ENCODE assay signal across 15 mouse cellular contexts in the genomic region with DNA sequence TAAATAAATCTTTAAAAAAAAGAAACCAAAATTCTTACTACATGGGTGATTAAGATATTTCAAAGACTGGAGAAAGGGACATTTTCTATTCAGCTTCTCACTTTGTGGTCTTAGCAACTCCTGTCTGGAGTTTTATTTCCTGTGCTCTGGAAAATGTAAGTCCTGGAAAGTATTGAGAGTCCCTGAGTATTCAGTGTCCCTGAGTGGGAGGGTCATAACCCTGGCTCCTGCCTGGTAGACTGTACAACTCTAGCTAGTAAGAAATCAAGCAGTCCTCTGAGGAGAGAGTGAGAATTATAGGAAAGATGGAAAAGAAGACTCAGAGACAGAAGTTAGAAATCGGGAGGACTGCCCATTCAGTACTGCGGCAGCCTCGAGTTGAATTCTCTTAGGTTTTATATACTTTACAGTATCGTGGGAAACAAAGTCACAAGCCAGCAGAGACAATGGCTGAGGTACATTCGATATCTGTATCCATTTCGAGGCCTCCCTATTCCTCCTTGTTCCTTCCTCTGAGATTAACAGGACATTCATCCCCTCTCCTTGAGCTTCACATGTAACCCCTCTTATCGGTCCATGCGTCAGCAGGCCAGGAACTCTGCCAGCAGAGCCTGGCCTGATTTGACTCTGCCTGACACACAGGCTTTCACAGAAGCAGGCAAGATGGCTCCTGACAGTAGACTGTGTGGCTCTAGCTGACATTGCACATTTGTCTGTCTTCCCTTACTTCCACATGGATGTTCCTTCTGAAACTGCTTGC. TPM values are rescaled to one million over a fixed set of nuclear protein-coding genes. Genes with fewer than 3 reads are reported as not detected.
DNase-seq lines count a peak whose midpoint lies in the region.
"Had no signal": no experiment of that assay in that cellular context is flagged by ENCODE, and none has a peak within 500 bp of the region (broad histone marks: within the 10 kb centered on the region; RNA-seq: fewer than 3 reads in every experiment).

No protein-coding gene starts in this region.

- H3K4me3 ChIP-seq in embryonic facial prominence, embryonic 10.5 days: no peak overlapping the region
- H3K4me3 ChIP-seq: layer of hippocampus, adult 2 months; midbrain, embryonic 12.5 days had no signal

- WGBS in embryonic facial prominence, embryonic 10.5 days: 90% methylated on average over 8 of the region's 8 CpGs

- no peaks in the 10 kb centered on the region for H3K9me3 ChIP-seq in embryonic facial prominence, embryonic 10.5 days
- H3K9me3 ChIP-seq: midbrain, embryonic 12.5 days had no signal

- intact Hi-C loops in heart, postnatal 25 days (cut with DNase I): no loop called here

- no peak overlapping the region for H3K27ac ChIP-seq in embryonic facial prominence, embryonic 10.5 days (replicated peaks)
- H3K27ac ChIP-seq: layer of hippocampus, adult 2 months; midbrain, embryonic 12.5 days had no signal

- DNase-seq in ovary, postnatal 36 days (ENCODE audit: low spot score): peak; percentile 40
- DNase-seq in ovary, postnatal 10 days (ENCODE audit: low spot score): no peak
- peak; percentile 73 for DNase-seq in heart, adult 8-10 months (ENCODE audit: low spot score)
- DNase-seq in heart, postnatal 25 days (ENCODE audit: low spot score): peak; percentile 63
- DNase-seq in embryonic facial prominence, embryonic 10.5 days (ENCODE audit: low spot score): no peak
- DNase-seq in Muller cell, postnatal 12 days (ENCODE audit: inconsistent ontology term): no peak
- DNase-seq in spleen, postnatal 4 days (ENCODE audit: low spot score in 2 of 2): no peak
- DNase-seq: cerebellum, postnatal 36 days; kidney, adult 11 months; right cerebral cortex, adult 18-20 months had no signal

- H3K27me3 ChIP-seq in embryonic facial prominence, embryonic 10.5 days (replicated peaks; ENCODE audit: low read depth, poor library complexity, severe bottlenecking): no peaks in the 10 kb centered on the region
- H3K27me3 ChIP-seq: midbrain, embryonic 12.5 days had no signal

- H3K4me1 ChIP-seq in embryonic facial prominence, embryonic 10.5 days: no peaks in the 10 kb centered on the region
- H3K4me1 ChIP-seq: midbrain, embryonic 12.5 days had no signal

- H3K36me3 ChIP-seq in embryonic facial prominence, embryonic 10.5 days (replicated peaks): no peaks in the 10 kb centered on the region
- H3K36me3 ChIP-seq: midbrain, embryonic 12.5 days had no signal

RNA-seq across cellular contexts. Expression of a gene that starts 12.8 kb away (rescaled TPM):
- 1 to 10 TPM in 2 of 4 experiments, under 1 TPM in 2; 0.47 to 1.9 (median 1.0) TPM for total RNA-seq in heart, adult 8-10 months (2022)
- total RNA-seq in heart, postnatal 25 days (2021): not detected
- polyA plus RNA-seq in embryonic facial prominence, embryonic 10.5 days (2016; fragmentation: Nextera tagmentation; extraction: Ambion mirVana): not detected in 2 replicates
- total RNA-seq: layer of hippocampus, adult 2 months; left cerebral cortex, postnatal 10 days had no signal
- polyA plus RNA-seq: lung, embryonic 16.5 days; midbrain, embryonic 12.5 days; neural tube, embryonic 11.5 days had no signal

Comparison
In these comparisons a context has a peak if more than half of its experiments do, and no peak if none do; other contexts are left out.
1. DNase-seq: peak in ovary, postnatal 36 days (single experiment), heart, adult 8-10 months (single experiment) and heart, postnatal 25 days (single experiment); none in ovary, postnatal 10 days (single experiment), embryonic facial prominence, embryonic 10.5 days (single experiment), Muller cell, postnatal 12 days (single experiment) and spleen, postnatal 4 days (0 of 2).